Mouse (Mus musculus): ENCODE results near the gene 1700034J05Rik.

The 1700034J05Rik gene

GRCm38 (mm10) chr6:146965139-146965772 is 11.0 kb upstream of the 1700034J05Rik start:
- intact Hi-C loops (cut with DNase I): no loop called here

GRCm38 (mm10) chr6:146963396-146964150 is 9.4 kb upstream of the 1700034J05Rik start:
- intact Hi-C loops (cut with DNase I): no loop called here

GRCm38 (mm10) chr6:146961832-146962481 is 7.7 kb upstream of the 1700034J05Rik start:
- intact Hi-C loops (cut with DNase I): no loop called here

GRCm38 (mm10) chr6:146960956-146961355 is 6.7 kb upstream of the 1700034J05Rik start:
- intact Hi-C loops (cut with DNase I): no loop called here

GRCm38 (mm10) chr6:146959908-146960680 is 5.9 kb upstream of the 1700034J05Rik start:
- intact Hi-C loops (cut with DNase I): no loop called here

- intact Hi-C loops (cut with DNase I): no loop called here
These were observed 4.5 kb upstream of the 1700034J05Rik start for GRCm38 (mm10) chr6:146958694-146959093.

GRCm38 (mm10) chr6:146956961-146957360 is 2.7 kb upstream of the 1700034J05Rik start:
- intact Hi-C loops (cut with DNase I): no loop called here

- intact Hi-C loops (cut with DNase I): no loop called here
These were observed 1.7 kb upstream of the 1700034J05Rik start for GRCm38 (mm10) chr6:146955896-146956295.

- intact Hi-C loops (cut with DNase I): no loop called here
These were observed 1.3 kb upstream of the 1700034J05Rik start for GRCm38 (mm10) chr6:146955475-146955874.

- intact Hi-C loops (cut with DNase I): no loop called here
These were observed 3.8 kb downstream of the 1700034J05Rik start for GRCm38 (mm10) chr6:146950454-146950832.

- intact Hi-C loops (cut with DNase I): no loop called here
These were observed 4.4 kb downstream of the 1700034J05Rik start for GRCm38 (mm10) chr6:146949682-146950453.

GRCm38 (mm10) chr6:146947186-146947585 is 7.0 kb downstream of the 1700034J05Rik start:
- intact Hi-C loops (cut with DNase I): no loop called here

- intact Hi-C loops (cut with DNase I): no loop called here
These were observed 7.7 kb downstream of the 1700034J05Rik start for GRCm38 (mm10) chr6:146946327-146947029.

GRCm38 (mm10) chr6:146944830-146945229 is 9.4 kb downstream of the 1700034J05Rik start:
- intact Hi-C loops (cut with DNase I): no loop called here

- intact Hi-C loops (cut with DNase I): no loop called here
These were observed 10.2 kb downstream of the 1700034J05Rik start for GRCm38 (mm10) chr6:146944009-146944408.

GRCm38 (mm10) chr6:146941505-146942275 is 12.5 kb downstream of the 1700034J05Rik start:
- intact Hi-C loops (cut with DNase I): no loop called here

- intact Hi-C loops (cut with DNase I): no loop called here
These were observed 15.2 kb downstream of the 1700034J05Rik start for GRCm38 (mm10) chr6:146939026-146939425.

- intact Hi-C loops (cut with DNase I): no loop called here
These were observed 18.3 kb downstream of the 1700034J05Rik start for GRCm38 (mm10) chr6:146935957-146936356.

- intact Hi-C loops (cut with DNase I): no loop called here
These were observed 21.1 kb downstream of the 1700034J05Rik start for GRCm38 (mm10) chr6:146933123-146933522.

All from adrenal gland (tissue).